Mouse (Mus musculus) C2C12 (cell line): ENCODE measurements around the gene Gca. TPM values are rescaled to one million over a fixed set of nuclear protein-coding genes. Genes with fewer than 3 reads are reported as not detected.

Source experiments
- H3K27me3 ChIP-seq: one replicate; pipeline ENCODE4 v1.6.1; 2011; ENCODE audit not compliant: control insufficient read depth, insufficient read depth, insufficient read length
- H3K36me3 ChIP-seq: one replicate; pipeline ENCODE4 v1.6.1; 2011; ENCODE audit not compliant: control insufficient read depth, insufficient read depth
- H3K4me3 ChIP-seq: one replicate; pipeline ENCODE4 v1.5.1; 2011; ENCODE audit warnings: mild to moderate bottlenecking, control low read depth; ENCODE audit not compliant: poor library complexity, insufficient read depth, severe bottlenecking
- H3K79me2 ChIP-seq: one replicate; pipeline ENCODE4 v1.6.1; 2011; ENCODE audit not compliant: control insufficient read depth, insufficient read depth
- H3K79me3 ChIP-seq: one replicate; pipeline ENCODE4 v1.6.1; 2011; ENCODE audit warnings: low read depth, control low read depth
- H3ac ChIP-seq: one replicate; pipeline ENCODE3; 2011; ENCODE audit warnings: low read depth; ENCODE audit not compliant: control insufficient read depth, insufficient read length
- CEBPB ChIP-seq: IDR thresholded peaks from one replicate; pipeline ENCODE4 v1.6.1; 2011; ENCODE audit warnings: low read depth, mild to moderate bottlenecking, control low read depth, moderate library complexity
- CTCF ChIP-seq: IDR thresholded peaks from one replicate; pipeline ENCODE4 v1.5.1; 2011; ENCODE audit not compliant: control insufficient read depth, insufficient read depth, insufficient read length
- FOSL1 ChIP-seq: IDR thresholded peaks from one replicate; pipeline ENCODE4 v1.8.0; 2011; ENCODE audit warnings: mild to moderate bottlenecking, low read length; ENCODE audit not compliant: poor library complexity, insufficient read depth, severe bottlenecking
- MAX ChIP-seq: IDR thresholded peaks from one replicate; pipeline ENCODE4 v1.6.1; 2011; ENCODE audit warnings: mild to moderate bottlenecking, control low read depth
- MYOD1 ChIP-seq: IDR thresholded peaks from one replicate; pipeline ENCODE4 v1.6.1; 2011; ENCODE audit warnings: low read depth; ENCODE audit not compliant: control insufficient read depth, insufficient read length
- MYOG ChIP-seq: IDR thresholded peaks from one replicate; pipeline ENCODE4 v1.6.1; 2011; ENCODE audit not compliant: control insufficient read depth, insufficient read length; ENCODE audit errors: extremely low read depth
- USF1 ChIP-seq: IDR thresholded peaks from one replicate; pipeline ENCODE4 v1.6.1; 2011; ENCODE audit warnings: low read depth, mild to moderate bottlenecking, control low read depth, moderate library complexity
- long read RNA-seq, 2 experiments: library from polyadenylated mRNA; unstranded; transcript quantifications; one replicate each; pipeline ENCODE4 v2.0.0; 2019 to 2020
- polyA plus RNA-seq: library from polyadenylated mRNA; unstranded; fragments of >200 nt; fragmentation: generic; extraction: Trizol; gene quantifications from one replicate; pipeline ENCODE4 v1.2.1, GENCODE M21; 2012; ENCODE audit warnings: missing spikeins

Gene Gca
- polyA plus RNA-seq = 0.04 TPM
- long read RNA-seq, experiment 1 = 0 reads
- long read RNA-seq, experiment 2, partial matches to known transcripts = 0 of 1 reads
- long read RNA-seq, experiment 2, other reads (novel, unspliced or antisense) = 0 of 1 reads

DNA sequence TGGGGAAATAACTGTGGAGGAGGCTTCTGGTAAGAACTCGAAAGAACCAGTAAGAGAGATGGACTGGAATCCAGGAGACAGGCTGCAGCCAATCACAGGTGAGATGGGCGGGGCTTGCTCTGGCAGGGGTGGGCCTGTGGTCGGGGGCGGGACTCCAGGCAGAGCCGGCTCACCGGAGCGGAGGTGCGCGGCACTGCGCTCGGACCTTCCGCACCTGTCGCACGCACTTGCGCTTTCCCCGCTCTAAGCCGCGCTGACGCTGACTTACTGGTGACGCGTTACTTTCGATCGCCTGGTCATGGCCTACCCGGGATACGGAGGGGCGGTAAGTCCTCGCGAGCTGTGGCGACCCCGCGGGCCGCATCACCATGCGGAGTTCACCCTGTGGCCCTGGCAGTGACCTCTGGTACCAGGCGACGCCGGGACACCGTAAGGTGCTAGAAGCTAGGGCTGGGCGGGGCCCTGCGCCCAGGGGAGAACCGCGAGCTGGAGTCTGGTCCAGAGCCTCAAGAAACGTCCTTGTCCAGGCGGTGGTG, at the start of gene Gca:
Gene Gca (plus strand): TSS at position 151 of the 536 bp plus-strand sequence.
- no peaks in the 10 kb centered on the region for H3K79me2 ChIP-seq
- H3K4me3 ChIP-seq = no peak within 1 kb of the TSS
- peak within 1 kb of the TSS; percentile 12 for H3ac ChIP-seq
- no peak for TF ChIP-seq MYOD1
- TF ChIP-seq CTCF = no peak
- TF ChIP-seq USF1 = no peak
- no peak for TF ChIP-seq CEBPB
- no peak for TF ChIP-seq MYOG
- TF ChIP-seq FOSL1 = no peak
- no peak for TF ChIP-seq MAX
- H3K36me3 ChIP-seq = no peaks in the 10 kb centered on the region
- no peaks in the 10 kb centered on the region for H3K79me3 ChIP-seq
- H3K27me3 ChIP-seq = no peaks in the 10 kb centered on the region

- Histone ChIP-seq H3K79me2 (no peaks in the 10 kb centered on the region), H3K27me3 (no peaks in the 10 kb centered on the region), H3K4me3 (no peak overlapping the region), H3ac (no peak overlapping the region), H3K79me3 (no peaks in the 10 kb centered on the region), H3K36me3 (no peaks in the 10 kb centered on the region)
- TF ChIP-seq CTCF = no peak
- no peak for TF ChIP-seq MAX
- TF ChIP-seq CEBPB = no peak
- TF ChIP-seq MYOG = no peak
- TF ChIP-seq FOSL1 = no peak
- TF ChIP-seq USF1 = no peak
- no peak for TF ChIP-seq MYOD1
Observed at GRCm38 (mm10) chr2:62618934-62619341, 45.1 kb upstream of the Gca start.

GRCm38 (mm10) chr2:62619679-62620078, 44.4 kb upstream of the Gca start:
- TF ChIP-seq MYOD1 = no peak
- TF ChIP-seq MYOG = no peak
- TF ChIP-seq FOSL1 = no peak
- TF ChIP-seq CTCF = no peak
- TF ChIP-seq MAX = no peak
- no peak for TF ChIP-seq USF1
- TF ChIP-seq CEBPB = no peak
- H3K79me2 ChIP-seq = no peaks in the 10 kb centered on the region
- H3K27me3 ChIP-seq = no peaks in the 10 kb centered on the region
- no peaks in the 10 kb centered on the region for H3K36me3 ChIP-seq
- no peak overlapping the region for H3ac ChIP-seq
- H3K79me3 ChIP-seq = no peaks in the 10 kb centered on the region
- no peak overlapping the region for H3K4me3 ChIP-seq

GRCm38 (mm10) chr2:62623024-62623441, 41.1 kb upstream of the Gca start:
- no peak overlapping the region for H3K4me3 ChIP-seq
- no peaks in the 10 kb centered on the region for H3K79me3 ChIP-seq
- no peaks in the 10 kb centered on the region for H3K36me3 ChIP-seq
- no peaks in the 10 kb centered on the region for H3K79me2 ChIP-seq
- no peaks in the 10 kb centered on the region for H3K27me3 ChIP-seq
- TF ChIP-seq CTCF = no peak
- no peak for TF ChIP-seq CEBPB
- no peak for TF ChIP-seq FOSL1
- no peak for TF ChIP-seq MYOG
- TF ChIP-seq MYOD1 = no peak
- no peak for TF ChIP-seq MAX
- TF ChIP-seq USF1 = no peak
- H3ac ChIP-seq = no peak overlapping the region

GRCm38 (mm10) chr2:62627728-62628127, 36.4 kb upstream of the Gca start:
- H3K36me3 ChIP-seq = no peaks in the 10 kb centered on the region
- no peaks in the 10 kb centered on the region for H3K79me2 ChIP-seq
- no peaks in the 10 kb centered on the region for H3K27me3 ChIP-seq
- TF ChIP-seq MAX = no peak
- no peak for TF ChIP-seq FOSL1
- no peak for TF ChIP-seq MYOG
- TF ChIP-seq CTCF = no peak
- TF ChIP-seq MYOD1 = no peak
- no peak for TF ChIP-seq USF1
- TF ChIP-seq CEBPB = no peak
- no peak overlapping the region for H3K4me3 ChIP-seq
- H3ac ChIP-seq = no peak overlapping the region
- no peaks in the 10 kb centered on the region for H3K79me3 ChIP-seq

GRCm38 (mm10) chr2:62628356-62628755, 35.7 kb upstream of the Gca start:
- Histone ChIP-seq H3ac (no peak overlapping the region), H3K79me3 (no peaks in the 10 kb centered on the region), H3K27me3 (no peaks in the 10 kb centered on the region), H3K4me3 (no peak overlapping the region), H3K79me2 (no peaks in the 10 kb centered on the region), H3K36me3 (no peaks in the 10 kb centered on the region)
- TF ChIP-seq CTCF (no peak), MYOD1 (no peak)
